Mouse (Mus musculus): Measurements from ENCODE around the gene Krt39. TPM values are rescaled to one million over a fixed set of nuclear protein-coding genes. Genes with fewer than 3 reads are reported as not detected.

Gene Krt39
- total RNA-seq, 1 experiment: not detected

GRCm38 (mm10) chr11:99493574-99493850 is 27.6 kb downstream of the Krt39 start:
- DNase-seq (ENCODE audit: low read depth, low spot score): peak; percentile 39
- no peaks in the 10 kb centered on the region for H3K9me3 ChIP-seq (ENCODE audit: control insufficient read depth, insufficient read depth, low read depth, low read length)
- in situ Hi-C loops (cut with MboI; ENCODE audit: low sequenced_read_pairs in 2 of 2, unreplicated experiment in 2 of 2): no loop called here
- H3K4me1 ChIP-seq (ENCODE audit: control insufficient read depth in 2 of 2, insufficient read depth in 2 of 2, low read length in 2 of 2, poor library complexity in 1 of 2): no peaks in the 10 kb centered on the region
- H3K9ac ChIP-seq (ENCODE audit: insufficient read depth, low read depth, low read length, poor library complexity, severe bottlenecking): no peak overlapping the region
- no peak overlapping the region for H3K4me3 ChIP-seq (ENCODE audit: insufficient read depth in 1 of 2, low read depth in 1 of 2, low read length in 2 of 2, poor library complexity in 1 of 2, severe bottlenecking in 1 of 2)
- TF ChIP-seq CHD2 (IDR thresholded peaks at IDR 0.05; ENCODE audit: low read depth, low read length) (no peak), ZNF384 (IDR thresholded peaks at IDR 0.05; ENCODE audit: low read depth, low read length) (no peak), MAFK (IDR thresholded peaks at IDR 0.05; ENCODE audit: insufficient read depth, low read depth, low read length) (no peak), HCFC1 (IDR thresholded peaks at IDR 0.05; ENCODE audit: borderline replicate concordance, insufficient read depth, low read length) (no peak), ZC3H11A (IDR thresholded peaks at IDR 0.05; ENCODE audit: borderline replicate concordance, low read depth, low read length) (no peak)
- no peaks in the 10 kb centered on the region for H3K36me3 ChIP-seq (ENCODE audit: control insufficient read depth, insufficient read depth, low read length, poor library complexity, severe bottlenecking)
- no peak overlapping the region for H3K27ac ChIP-seq (ENCODE audit: insufficient read depth, low read depth, low read length, poor library complexity, severe bottlenecking)

- no peak within 1 kb of the TSS for H3K27ac ChIP-seq (ENCODE audit: insufficient read depth, low read depth, low read length, poor library complexity, severe bottlenecking)
- no peaks in the 10 kb centered on the region for H3K4me1 ChIP-seq (ENCODE audit: control insufficient read depth in 2 of 2, insufficient read depth in 2 of 2, low read length in 2 of 2, poor library complexity in 1 of 2)
- no peak for DNase-seq (ENCODE audit: low read depth, low spot score)
- H3K9me3 ChIP-seq (ENCODE audit: control insufficient read depth, insufficient read depth, low read depth, low read length): no peaks in the 10 kb centered on the region
- H3K36me3 ChIP-seq (ENCODE audit: control insufficient read depth, insufficient read depth, low read length, poor library complexity, severe bottlenecking): no peaks in the 10 kb centered on the region
- in situ Hi-C loops (cut with MboI; ENCODE audit: low sequenced_read_pairs in 2 of 2, unreplicated experiment in 2 of 2): no loop called here
- TF ChIP-seq ZC3H11A (IDR thresholded peaks at IDR 0.05; ENCODE audit: borderline replicate concordance, low read depth, low read length) (no peak), MAFK (IDR thresholded peaks at IDR 0.05; ENCODE audit: insufficient read depth, low read depth, low read length) (no peak), ZNF384 (IDR thresholded peaks at IDR 0.05; ENCODE audit: low read depth, low read length) (no peak)
- no peak within 1 kb of the TSS for H3K4me3 ChIP-seq (ENCODE audit: insufficient read depth in 1 of 2, low read depth in 1 of 2, low read length in 2 of 2, poor library complexity in 1 of 2, severe bottlenecking in 1 of 2)
- no peak within 1 kb of the TSS for H3K9ac ChIP-seq (ENCODE audit: insufficient read depth, low read depth, low read length, poor library complexity, severe bottlenecking)
Measured at GRCm38 (mm10) chr11:99492733-99493573, 28.2 kb downstream of the Krt39 start, which contains the start of gene Krt23. TSS of gene Krt23 (minus strand) at chr11:99493137.

GRCm38 (mm10) chr11:99491040-99491439 is 30.1 kb downstream of the Krt39 start:
- DNase-seq (ENCODE audit: low read depth, low spot score): no peak
- Histone ChIP-seq H3K9me3 (ENCODE audit: control insufficient read depth, insufficient read depth, low read depth, low read length) (no peaks in the 10 kb centered on the region), H3K36me3 (ENCODE audit: control insufficient read depth, insufficient read depth, low read length, poor library complexity, severe bottlenecking) (no peaks in the 10 kb centered on the region), H3K9ac (ENCODE audit: insufficient read depth, low read depth, low read length, poor library complexity, severe bottlenecking) (no peak overlapping the region), H3K27ac (ENCODE audit: insufficient read depth, low read depth, low read length, poor library complexity, severe bottlenecking) (no peak overlapping the region), H3K4me3 (ENCODE audit: insufficient read depth in 1 of 2, low read depth in 1 of 2, low read length in 2 of 2, poor library complexity in 1 of 2, severe bottlenecking in 1 of 2) (no peak overlapping the region), H3K4me1 (ENCODE audit: control insufficient read depth in 2 of 2, insufficient read depth in 2 of 2, low read length in 2 of 2, poor library complexity in 1 of 2) (no peaks in the 10 kb centered on the region)
- in situ Hi-C loops (cut with MboI; ENCODE audit: low sequenced_read_pairs in 2 of 2, unreplicated experiment in 2 of 2): no loop called here
- no peak for TF ChIP-seq HCFC1 (IDR thresholded peaks at IDR 0.05; ENCODE audit: borderline replicate concordance, insufficient read depth, low read length)
- TF ChIP-seq ZC3H11A (IDR thresholded peaks at IDR 0.05; ENCODE audit: borderline replicate concordance, low read depth, low read length): no peak
- TF ChIP-seq MAFK (IDR thresholded peaks at IDR 0.05; ENCODE audit: insufficient read depth, low read depth, low read length): no peak
- TF ChIP-seq ZNF384 (IDR thresholded peaks at IDR 0.05; ENCODE audit: low read depth, low read length): no peak

GRCm38 (mm10) chr11:99490624-99491023 is 30.5 kb downstream of the Krt39 start:
- no peak overlapping the region for H3K9ac ChIP-seq (ENCODE audit: insufficient read depth, low read depth, low read length, poor library complexity, severe bottlenecking)

GRCm38 (mm10) chr11:99489233-99489632 is 31.9 kb downstream of the Krt39 start:
- DNase-seq (ENCODE audit: low read depth, low spot score): no peak
- in situ Hi-C loops (cut with MboI; ENCODE audit: low sequenced_read_pairs in 2 of 2, unreplicated experiment in 2 of 2): no loop called here
- TF ChIP-seq ZNF384 (IDR thresholded peaks at IDR 0.05; ENCODE audit: low read depth, low read length) (no peak), HCFC1 (IDR thresholded peaks at IDR 0.05; ENCODE audit: borderline replicate concordance, insufficient read depth, low read length) (no peak), CHD2 (IDR thresholded peaks at IDR 0.05; ENCODE audit: low read depth, low read length) (no peak), MAFK (IDR thresholded peaks at IDR 0.05; ENCODE audit: insufficient read depth, low read depth, low read length) (no peak), ZC3H11A (IDR thresholded peaks at IDR 0.05; ENCODE audit: borderline replicate concordance, low read depth, low read length) (no peak)
- no peaks in the 10 kb centered on the region for H3K36me3 ChIP-seq (ENCODE audit: control insufficient read depth, insufficient read depth, low read length, poor library complexity, severe bottlenecking)
- no peak overlapping the region for H3K4me3 ChIP-seq (ENCODE audit: insufficient read depth in 1 of 2, low read depth in 1 of 2, low read length in 2 of 2, poor library complexity in 1 of 2, severe bottlenecking in 1 of 2)
- no peak overlapping the region for H3K27ac ChIP-seq (ENCODE audit: insufficient read depth, low read depth, low read length, poor library complexity, severe bottlenecking)
- no peaks in the 10 kb centered on the region for H3K4me1 ChIP-seq (ENCODE audit: control insufficient read depth in 2 of 2, insufficient read depth in 2 of 2, low read length in 2 of 2, poor library complexity in 1 of 2)
- H3K9me3 ChIP-seq (ENCODE audit: control insufficient read depth, insufficient read depth, low read depth, low read length): no peaks in the 10 kb centered on the region
- no peak overlapping the region for H3K9ac ChIP-seq (ENCODE audit: insufficient read depth, low read depth, low read length, poor library complexity, severe bottlenecking)

More at GRCm38 (mm10) chr11:99490624-99491023, 30.5 kb downstream of the Krt39 start:
- Histone ChIP-seq H3K27ac (ENCODE audit: insufficient read depth, low read depth, low read length, poor library complexity, severe bottlenecking) (no peak overlapping the region), H3K36me3 (ENCODE audit: control insufficient read depth, insufficient read depth, low read length, poor library complexity, severe bottlenecking) (no peaks in the 10 kb centered on the region), H3K4me3 (ENCODE audit: insufficient read depth in 1 of 2, low read depth in 1 of 2, low read length in 2 of 2, poor library complexity in 1 of 2, severe bottlenecking in 1 of 2) (no peak overlapping the region), H3K4me1 (ENCODE audit: control insufficient read depth in 2 of 2, insufficient read depth in 2 of 2, low read length in 2 of 2, poor library complexity in 1 of 2) (no peaks in the 10 kb centered on the region), H3K9me3 (ENCODE audit: control insufficient read depth, insufficient read depth, low read depth, low read length) (no peaks in the 10 kb centered on the region)
- TF ChIP-seq ZNF384 (IDR thresholded peaks at IDR 0.05; ENCODE audit: low read depth, low read length): no peak
- in situ Hi-C loops (cut with MboI; ENCODE audit: low sequenced_read_pairs in 2 of 2, unreplicated experiment in 2 of 2): no loop called here
- DNase-seq (ENCODE audit: low read depth, low spot score): no peak

Measured in ES-E14 (cell line).